Mouse (Mus musculus) lung, embryonic 15.5 days (tissue): ENCODE data around the gene Adamts18. TPM values are rescaled to one million over a fixed set of nuclear protein-coding genes. Genes with fewer than 3 reads are reported as not detected.

Source experiments
- ATAC-seq: fragments of 200-750 bp; cut with Nextera tagmentation; 2 replicates; pipeline ENCODE4 v1.8.0; 2017; ENCODE audit warnings: moderate number of reproducible peaks, borderline replicate concordance; ENCODE audit not compliant: low FRiP score, low TSS enrichment; ENCODE audit errors: extremely low read depth
- H3K27ac ChIP-seq: fragments of 300-500 bp; sonication (generic); 2 replicates; pipeline ENCODE4 v1.5.1; 2015; ENCODE audit warnings: moderate library complexity, mild to moderate bottlenecking, inconsistent platforms
- H3K27me3 ChIP-seq: fragments of 300-500 bp; sonication (generic); 2 replicates; pipeline ENCODE4 v1.6.1; 2015; ENCODE audit warnings: inconsistent platforms
- H3K36me3 ChIP-seq: fragments of 300-500 bp; sonication (generic); 2 replicates; pipeline ENCODE4 v1.6.1; 2015; ENCODE audit warnings: inconsistent platforms
- H3K4me1 ChIP-seq: fragments of 300-500 bp; sonication (generic); 2 replicates; pipeline ENCODE4 v1.6.1; 2015; ENCODE audit warnings: inconsistent platforms
- H3K4me2 ChIP-seq: fragments of 300-500 bp; sonication (generic); 2 replicates; pipeline ENCODE4 v1.6.1; 2015; ENCODE audit warnings: inconsistent platforms, mild to moderate bottlenecking, moderate library complexity
- H3K4me3 ChIP-seq: fragments of 300-500 bp; sonication (generic); 2 replicates; pipeline ENCODE4 v1.5.1; 2015; ENCODE audit warnings: mild to moderate bottlenecking, inconsistent platforms
- H3K9ac ChIP-seq: fragments of 300-500 bp; sonication (generic); 2 replicates; pipeline ENCODE4 v1.6.1; 2015; ENCODE audit warnings: inconsistent platforms
- H3K9me3 ChIP-seq: fragments of 300-500 bp; sonication (generic); 2 replicates; pipeline ENCODE4 v1.6.1; 2016; ENCODE audit warnings: inconsistent platforms
- WGBS: fragments of 180-500 bp; shearing (Covaris S2); methylation state at CpG from one replicate; pipeline ENCODE4 v1.1.7; 2015; 5-methylcytosine and 5-hydroxymethylcytosine counted together
- polyA plus RNA-seq: library from polyadenylated mRNA; unstranded; fragments of >200 nt; fragmentation: Nextera tagmentation; extraction: Ambion mirVana; gene quantifications from 2 replicates; pipeline ENCODE4 v1.2.1, GENCODE M21; 2015

Gene Adamts18
- polyA plus RNA-seq, 1 experiment from 2014 or later, result 10.7 TPM

GRCm38 (mm10) chr8:113672599-113673255, 175.8 kb downstream of the Adamts18 start:
- Histone ChIP-seq H3K4me1 (peaks cover 7% of the 10 kb centered on the region; the same call in 1 of the 2 replicates), H3K9ac (no peak overlapping the region), H3K9me3 (no peaks in the 10 kb centered on the region), H3K4me3 (no peak overlapping the region), H3K27me3 (no peaks in the 10 kb centered on the region), H3K36me3 (no peaks in the 10 kb centered on the region), H3K4me2 (no peak overlapping the region), H3K27ac (no peak overlapping the region)
- 74% methylated on average over 11 of the region's 11 CpGs for WGBS
- no peak for ATAC-seq

GRCm38 (mm10) chr8:113669924-113670323, 178.6 kb downstream of the Adamts18 start:
- H3K9me3 ChIP-seq, result no peaks in the 10 kb centered on the region
- no peak overlapping the region for H3K4me3 ChIP-seq
- WGBS, result 73% methylated on average over 10 of the region's 10 CpGs
- peaks cover 7% of the 10 kb centered on the region; the same call in 1 of the 2 replicates for H3K4me1 ChIP-seq
- H3K27ac ChIP-seq, result no peak overlapping the region
- no peaks in the 10 kb centered on the region for H3K27me3 ChIP-seq
- ATAC-seq, result no peak
- no peak overlapping the region for H3K4me2 ChIP-seq
- no peak overlapping the region for H3K9ac ChIP-seq
- no peaks in the 10 kb centered on the region for H3K36me3 ChIP-seq

GRCm38 (mm10) chr8:113666714-113667432, 181.7 kb downstream of the Adamts18 start:
- no peaks in the 10 kb centered on the region for H3K9me3 ChIP-seq
- H3K4me3 ChIP-seq, result no peak overlapping the region
- H3K36me3 ChIP-seq, result no peaks in the 10 kb centered on the region
- 68% methylated on average over 16 of the region's 16 CpGs for WGBS
- no peaks in the 10 kb centered on the region for H3K27me3 ChIP-seq
- no peak for ATAC-seq
- no peak overlapping the region for H3K27ac ChIP-seq
- no peaks in the 10 kb centered on the region for H3K4me1 ChIP-seq
- no peak overlapping the region for H3K4me2 ChIP-seq
- no peak overlapping the region for H3K9ac ChIP-seq

- no peak for ATAC-seq
- 61% methylated on average over 8 of the region's 8 CpGs for WGBS
- no peaks in the 10 kb centered on the region for H3K36me3 ChIP-seq
Observed at GRCm38 (mm10) chr8:113665951-113666350, 182.6 kb downstream of the Adamts18 start.

GRCm38 (mm10) chr8:113665036-113665435, 183.5 kb downstream of the Adamts18 start:
- H3K9ac ChIP-seq, result no peak overlapping the region
- H3K27ac ChIP-seq, result no peak overlapping the region
- no peaks in the 10 kb centered on the region for H3K9me3 ChIP-seq
- no peaks in the 10 kb centered on the region for H3K4me1 ChIP-seq
- H3K27me3 ChIP-seq, result no peaks in the 10 kb centered on the region
- ATAC-seq, result no peak
- no peak overlapping the region for H3K4me3 ChIP-seq
- WGBS, result 64% methylated on average over 4 of the region's 4 CpGs
- no peaks in the 10 kb centered on the region for H3K36me3 ChIP-seq
- no peak overlapping the region for H3K4me2 ChIP-seq

More at GRCm38 (mm10) chr8:113665951-113666350, 182.6 kb downstream of the Adamts18 start:
- Histone ChIP-seq H3K4me3 (no peak overlapping the region), H3K9ac (no peak overlapping the region), H3K9me3 (no peaks in the 10 kb centered on the region), H3K27ac (no peak overlapping the region), H3K4me1 (no peaks in the 10 kb centered on the region), H3K27me3 (no peaks in the 10 kb centered on the region), H3K4me2 (no peak overlapping the region)

GRCm38 (mm10) chr8:113664544-113664943, 184.0 kb downstream of the Adamts18 start:
- Histone ChIP-seq H3K36me3 (no peaks in the 10 kb centered on the region), H3K9me3 (no peaks in the 10 kb centered on the region), H3K27me3 (no peaks in the 10 kb centered on the region), H3K27ac (no peak overlapping the region), H3K9ac (no peak overlapping the region), H3K4me1 (no peaks in the 10 kb centered on the region), H3K4me3 (no peak overlapping the region), H3K4me2 (no peak overlapping the region)
- 2% methylated on average over 2 of the region's 2 CpGs for whole genome bisulfite sequencing
- ATAC-seq, result peak; percentile 82; the same call in 1 of the 2 replicates

GRCm38 (mm10) chr8:113660128-113660527, 188.4 kb downstream of the Adamts18 start:
- Histone ChIP-seq H3K36me3 (no peaks in the 10 kb centered on the region), H3K27me3 (no peaks in the 10 kb centered on the region), H3K27ac (no peak overlapping the region), H3K4me2 (no peak overlapping the region), H3K9me3 (no peaks in the 10 kb centered on the region), H3K9ac (no peak overlapping the region), H3K4me3 (no peak overlapping the region), H3K4me1 (0 out of 2 replicates have a peak, but pooled peaks cover 3% of the 10 kb centered on the region)
- 74% methylated on average over 1 of the region's 1 CpGs for WGBS
- no peak for ATAC-seq

GRCm38 (mm10) chr8:113656681-113657298, 191.7 kb downstream of the Adamts18 start:
- Histone ChIP-seq H3K4me3 (no peak overlapping the region), H3K4me1 (0 out of 2 replicates have a peak, but pooled peaks cover 3% of the 10 kb centered on the region), H3K27ac (no peak overlapping the region), H3K9me3 (no peaks in the 10 kb centered on the region), H3K27me3 (no peaks in the 10 kb centered on the region), H3K4me2 (no peak overlapping the region), H3K9ac (no peak overlapping the region), H3K36me3 (no peaks in the 10 kb centered on the region)
- no peak for ATAC-seq
- WGBS, result 80% methylated on average over 11 of the region's 11 CpGs

GRCm38 (mm10) chr8:113656154-113656553, 192.4 kb downstream of the Adamts18 start:
- no peak for ATAC-seq
- Histone ChIP-seq H3K9me3 (no peaks in the 10 kb centered on the region), H3K4me2 (no peak overlapping the region), H3K9ac (no peak overlapping the region), H3K4me1 (0 out of 2 replicates have a peak, but pooled peaks cover 3% of the 10 kb centered on the region), H3K27me3 (no peaks in the 10 kb centered on the region), H3K4me3 (no peak overlapping the region), H3K36me3 (no peaks in the 10 kb centered on the region), H3K27ac (no peak overlapping the region)
- 87% methylated on average over 5 of the region's 5 CpGs for WGBS

GRCm38 (mm10) chr8:113653151-113653550, 195.4 kb downstream of the Adamts18 start:
- no peak overlapping the region for H3K9ac ChIP-seq
- no peaks in the 10 kb centered on the region for H3K9me3 ChIP-seq
- no peaks in the 10 kb centered on the region for H3K27me3 ChIP-seq
- no peak overlapping the region for H3K4me3 ChIP-seq
- no peak overlapping the region for H3K4me2 ChIP-seq
- no peak for ATAC-seq
- H3K36me3 ChIP-seq, result no peaks in the 10 kb centered on the region
- H3K4me1 ChIP-seq, result 0 out of 2 replicates have a peak, but pooled peaks cover 3% of the 10 kb centered on the region
- 42% methylated on average over 4 of the region's 4 CpGs for WGBS
- no peak overlapping the region for H3K27ac ChIP-seq

- Histone ChIP-seq H3K27ac (no peak overlapping the region), H3K4me2 (no peak overlapping the region), H3K9me3 (no peaks in the 10 kb centered on the region), H3K36me3 (no peaks in the 10 kb centered on the region), H3K9ac (no peak overlapping the region), H3K4me3 (no peak overlapping the region), H3K4me1 (0 out of 2 replicates have a peak, but pooled peaks cover under 1% of the 10 kb centered on the region), H3K27me3 (no peaks in the 10 kb centered on the region)
- no peak for ATAC-seq
- 69% methylated on average over 12 of the region's 12 CpGs for WGBS
Observed at GRCm38 (mm10) chr8:113652450-113652849, 196.1 kb downstream of the Adamts18 start.
